Mouse (Mus musculus) erythroblast, embryonic 14.5 days (primary cell): ENCODE measurements around the gene Sesn3.

Experiments used
- GATA1 ChIP-seq: IDR thresholded peaks from 2 replicates; pipeline ENCODE4 v1.6.1; 2012; ENCODE audit warnings: low read length, inconsistent platforms, mixed read lengths
- TAL1 ChIP-seq: IDR thresholded peaks from 3 replicates; pipeline ENCODE4 v1.6.1; 2012; ENCODE audit warnings: low read length, inconsistent platforms, mixed read lengths

DNA sequence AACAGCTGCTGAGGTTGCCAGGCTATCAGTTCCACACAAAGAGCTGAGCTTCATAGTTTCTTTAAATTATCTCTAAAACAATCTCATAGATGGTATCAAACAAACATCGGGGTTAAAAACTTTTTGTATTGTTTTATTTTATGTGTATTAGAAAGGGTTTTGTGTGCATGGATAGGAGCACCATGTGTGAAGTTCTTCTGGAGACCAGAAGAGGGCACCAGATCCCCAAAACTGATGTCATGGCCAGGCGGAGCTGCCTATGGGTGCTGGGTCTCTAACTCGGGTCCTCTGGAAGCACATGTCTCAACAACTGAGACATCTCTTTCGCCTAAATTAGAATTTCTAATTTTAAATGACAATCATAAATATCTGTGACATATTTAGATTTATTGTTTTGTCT, 73.5 kb downstream of the Sesn3 start:
- no peak for TF ChIP-seq GATA1
- TF ChIP-seq TAL1: no peak
